Mouse (Mus musculus) intestine, embryonic 16.5 days (tissue): ENCODE data around the gene Rfx7. TPM values are rescaled to one million over a fixed set of nuclear protein-coding genes. Genes with fewer than 3 reads are reported as not detected.
"Not testable (repeated sequence)": the region's sequence is repeated elsewhere in the genome, so short reads cannot be mapped to it uniquely, and the experiment has no call there.

Experiments
- ATAC-seq: fragments of 200-750 bp; cut with Nextera tagmentation; 2 replicates; pipeline ENCODE4 v1.8.0; 2017; ENCODE audit warnings: moderate TSS enrichment, moderate library complexity
- H3K27ac ChIP-seq: fragments of 300-500 bp; sonication (generic); 2 replicates; pipeline ENCODE4 v1.5.1; 2014; ENCODE audit warnings: mild to moderate bottlenecking, low read length
- H3K27me3 ChIP-seq: fragments of 300-500 bp; sonication (generic); replicated peaks from 2 replicates; pipeline ENCODE4 v1.6.1; 2014; ENCODE audit warnings: low read length, control low read depth, mixed read lengths; ENCODE audit not compliant: control insufficient read depth, insufficient read depth
- H3K36me3 ChIP-seq: fragments of 300-500 bp; sonication (generic); 2 replicates; pipeline ENCODE4 v1.6.1; 2014; ENCODE audit warnings: low read length, control low read depth; ENCODE audit not compliant: control insufficient read depth, insufficient read depth
- H3K4me1 ChIP-seq: fragments of 300-500 bp; sonication (generic); 2 replicates; pipeline ENCODE4 v1.6.1; 2014; ENCODE audit warnings: low read length, control low read depth, mixed read lengths; ENCODE audit not compliant: control insufficient read depth, insufficient read depth
- H3K4me2 ChIP-seq: fragments of 300-500 bp; sonication (generic); 2 replicates; pipeline ENCODE4 v1.6.1; 2014; ENCODE audit warnings: low read depth, low read length, control low read depth
- H3K4me3 ChIP-seq: fragments of 300-500 bp; sonication (generic); 2 replicates; pipeline ENCODE4 v1.5.1; 2014; ENCODE audit warnings: mild to moderate bottlenecking, low read length
- H3K9ac ChIP-seq: fragments of 300-500 bp; sonication (generic); 2 replicates; pipeline ENCODE4 v1.6.1; 2014; ENCODE audit warnings: low read depth, low read length
- H3K9me3 ChIP-seq: fragments of 300-500 bp; sonication (generic); 2 replicates; pipeline ENCODE4 v1.6.1; 2016; ENCODE audit warnings: low read length, control low read depth; ENCODE audit not compliant: control insufficient read depth
- WGBS: fragments of 180-500 bp; shearing (Covaris S2); extraction: QIAGEN DNeasy Blood & Tissue Kit; methylation state at CpG from one replicate; pipeline ENCODE4 v1.1.7; 2014; 5-methylcytosine and 5-hydroxymethylcytosine counted together
- polyA plus RNA-seq: library from polyadenylated mRNA; unstranded; fragments of >200 nt; fragmentation: Nextera tagmentation; extraction: Ambion mirVana; gene quantifications from 2 replicates; pipeline ENCODE4 v1.2.1, GENCODE M21; 2015

The Rfx7 gene
- polyA plus RNA-seq, 1 experiment from 2014 or later = 6.3 TPM

- not testable (repeated sequence) for H3K27me3 ChIP-seq, H3K27ac ChIP-seq, H3K9ac ChIP-seq, H3K36me3 ChIP-seq, ATAC-seq, H3K4me3 ChIP-seq, H3K9me3 ChIP-seq, H3K4me2 ChIP-seq
- H3K4me1 ChIP-seq = peaks cover 32% of the 10 kb centered on the region
- WGBS = 92% methylated on average over 4 of the region's 4 CpGs
These were observed 110.9 kb downstream of the Rfx7 start for GRCm38 (mm10) chr9:72642756-72643447.

GRCm38 (mm10) chr9:72643651-72644417 is 111.8 kb downstream of the Rfx7 start:
- Histone ChIP-seq H3K9ac (no peak overlapping the region), H3K9me3 (no peaks in the 10 kb centered on the region), H3K27me3 (no peaks in the 10 kb centered on the region), H3K4me3 (no peak overlapping the region), H3K4me1 (peaks cover 32% of the 10 kb centered on the region), H3K4me2 (no peak overlapping the region), H3K36me3 (no peaks in the 10 kb centered on the region), H3K27ac (peak overlapping the region; percentile 51; the same call in 1 of the 2 replicates)
- WGBS = 73% methylated on average over 6 of the region's 6 CpGs
- ATAC-seq = no peak

GRCm38 (mm10) chr9:72644418-72645110 is 112.5 kb downstream of the Rfx7 start:
- H3K27ac ChIP-seq = peak overlapping the region; percentile 36; the same call in 1 of the 2 replicates
- peaks cover 25% of the 10 kb centered on the region for H3K4me1 ChIP-seq
- WGBS = 30% methylated on average over 6 of the region's 6 CpGs
- H3K36me3 ChIP-seq = no peaks in the 10 kb centered on the region
- no peak overlapping the region for H3K4me2 ChIP-seq
- H3K27me3 ChIP-seq = no peaks in the 10 kb centered on the region
- no peak overlapping the region for H3K4me3 ChIP-seq
- no peak for ATAC-seq
- no peaks in the 10 kb centered on the region for H3K9me3 ChIP-seq
- no peak overlapping the region for H3K9ac ChIP-seq

GRCm38 (mm10) chr9:72649781-72650180 is 117.7 kb downstream of the Rfx7 start:
- H3K4me1 ChIP-seq = peaks cover 10% of the 10 kb centered on the region; the same call in 1 of the 2 replicates
- H3K4me2 ChIP-seq = no peak overlapping the region
- 56% methylated on average over 2 of the region's 2 CpGs for WGBS
- ATAC-seq = no peak
- no peak overlapping the region for H3K9ac ChIP-seq
- H3K4me3 ChIP-seq = no peak overlapping the region
- no peak overlapping the region for H3K27ac ChIP-seq
- H3K27me3 ChIP-seq = no peaks in the 10 kb centered on the region
- no peaks in the 10 kb centered on the region for H3K9me3 ChIP-seq
- no peaks in the 10 kb centered on the region for H3K36me3 ChIP-seq

- WGBS = 22% methylated on average over 8 of the region's 8 CpGs
- no peak overlapping the region for H3K4me3 ChIP-seq
- ATAC-seq = peak; percentile 55
These were observed 120.9 kb downstream of the Rfx7 start for GRCm38 (mm10) chr9:72652961-72653360.

GRCm38 (mm10) chr9:72653533-72653932 is 121.5 kb downstream of the Rfx7 start:
- peak; percentile 23; the same call in 1 of the 2 replicates for ATAC-seq

More at GRCm38 (mm10) chr9:72652961-72653360, 120.9 kb downstream of the Rfx7 start:
- Histone ChIP-seq H3K27me3 (no peaks in the 10 kb centered on the region), H3K27ac (peak overlapping the region; percentile 71), H3K4me2 (peak overlapping the region; percentile 24; the same call in 1 of the 2 replicates), H3K4me1 (peaks cover 14% of the 10 kb centered on the region; the same call in 1 of the 2 replicates), H3K9me3 (no peaks in the 10 kb centered on the region), H3K36me3 (no peaks in the 10 kb centered on the region), H3K9ac (no peak overlapping the region)

GRCm38 (mm10) chr9:72654593-72655242 is 122.7 kb downstream of the Rfx7 start:
- Histone ChIP-seq H3K27me3 (no peaks in the 10 kb centered on the region), H3K4me3 (no peak overlapping the region), H3K27ac (no peak overlapping the region), H3K9me3 (no peaks in the 10 kb centered on the region), H3K4me1 (peaks cover 14% of the 10 kb centered on the region; the same call in 1 of the 2 replicates), H3K9ac (no peak overlapping the region), H3K4me2 (no peak overlapping the region), H3K36me3 (no peaks in the 10 kb centered on the region)
- peak; percentile 58 for ATAC-seq
- WGBS = 64% methylated on average over 6 of the region's 6 CpGs

More at GRCm38 (mm10) chr9:72653533-72653932, 121.5 kb downstream of the Rfx7 start:
- Histone ChIP-seq H3K36me3 (no peaks in the 10 kb centered on the region), H3K9me3 (no peaks in the 10 kb centered on the region), H3K9ac (0 out of 2 replicates have a peak overlapping the region, but pooled peaks have one; percentile 4), H3K27me3 (no peaks in the 10 kb centered on the region), H3K4me2 (peak overlapping the region; percentile 24), H3K4me1 (peaks cover 14% of the 10 kb centered on the region; the same call in 1 of the 2 replicates), H3K27ac (peak overlapping the region; percentile 71), H3K4me3 (no peak overlapping the region)
- WGBS = 50% methylated on average over 4 of the region's 4 CpGs

GRCm38 (mm10) chr9:72655602-72656001 is 123.6 kb downstream of the Rfx7 start:
- no peak overlapping the region for H3K4me2 ChIP-seq
- no peak overlapping the region for H3K27ac ChIP-seq
- no peak overlapping the region for H3K9ac ChIP-seq
- WGBS = 80% methylated on average over 5 of the region's 5 CpGs
- no peak for ATAC-seq
- no peak overlapping the region for H3K4me3 ChIP-seq
- H3K9me3 ChIP-seq = no peaks in the 10 kb centered on the region
- no peaks in the 10 kb centered on the region for H3K27me3 ChIP-seq
- H3K4me1 ChIP-seq = peaks cover 14% of the 10 kb centered on the region; the same call in 1 of the 2 replicates
- H3K36me3 ChIP-seq = no peaks in the 10 kb centered on the region
